Mouse (Mus musculus) bone marrow macrophage, adult 2 months (primary cell): ENCODE data around the gene Aqp3.

Experiments
- CTCF ChIP-seq: IDR thresholded peaks from 2 replicates; pipeline ENCODE4 v1.5.1; 2012; ENCODE audit warnings: low read depth, mild to moderate bottlenecking, low read length, moderate library complexity
- POLR2A ChIP-seq: IDR thresholded peaks from 2 replicates; pipeline ENCODE4 v1.6.1; 2012; ENCODE audit warnings: mild to moderate bottlenecking, low read depth, low read length, borderline replicate concordance

- TF ChIP-seq CTCF (no peak), POLR2A (no peak)
These were observed 46.2 kb downstream of the Aqp3 start for GRCm38 (mm10) chr4:41051781-41052180.
